Mouse (Mus musculus): ENCODE data around the gene Rab8b. TPM values are rescaled to one million over a fixed set of nuclear protein-coding genes. Genes with fewer than 3 reads are reported as not detected.

The Rab8b gene
- polyA plus RNA-seq (2015; fragmentation: Nextera tagmentation; extraction: Ambion mirVana), result 9.1 and 10.7 TPM in 2 replicates

DNA sequence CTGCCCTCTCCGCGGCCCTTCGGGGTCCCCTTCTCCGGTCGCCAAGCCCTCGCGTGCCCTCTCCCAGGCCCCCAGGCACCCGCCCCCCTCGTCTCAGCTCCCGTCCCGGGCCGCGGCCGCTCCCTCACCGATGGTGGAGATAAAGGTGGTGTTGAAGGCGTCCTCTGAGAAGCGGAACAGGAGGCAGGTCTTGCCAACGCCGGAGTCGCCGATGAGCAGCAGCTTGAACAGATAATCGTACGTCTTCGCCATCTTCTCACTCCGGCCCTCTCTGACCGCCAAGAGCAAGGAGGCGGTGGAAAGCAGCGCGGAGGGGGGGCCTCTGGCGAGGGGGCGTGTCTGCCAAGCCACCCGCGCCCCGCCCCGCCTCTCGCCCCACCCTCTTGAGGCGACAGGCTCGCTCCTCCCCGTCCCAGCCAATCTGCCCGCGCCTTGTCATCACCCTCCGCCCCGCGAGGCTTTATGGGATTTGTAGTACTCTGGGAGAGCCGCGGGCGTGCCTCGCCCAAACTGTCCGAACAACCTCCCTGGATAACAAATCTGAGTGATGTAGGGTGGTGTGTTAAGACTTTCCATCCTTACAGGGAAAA lies at the start of gene Rab8b:
Rab8b (minus strand) TSS at position 306 of the 590 bp plus-strand sequence.
- no peaks in the 10 kb centered on the region for H3K9me3 ChIP-seq (ENCODE audit: low read length)
- no peaks in the 10 kb centered on the region for H3K36me3 ChIP-seq (replicated peaks; ENCODE audit: insufficient read depth, low read length)
- no peaks in the 10 kb centered on the region for H3K27me3 ChIP-seq (ENCODE audit: insufficient read depth, low read length)
- H3K9ac ChIP-seq (replicated peaks), result peak within 1 kb of the TSS; percentile 96
- peak within 1 kb of the TSS; percentile 97 for H3K4me3 ChIP-seq (ENCODE audit: low read depth, low read length)
- peak within 1 kb of the TSS; percentile 97 for H3K4me2 ChIP-seq (ENCODE audit: low read depth, low read length)
- peaks cover 35% of the 10 kb centered on the region for H3K4me1 ChIP-seq (ENCODE audit: insufficient read depth)
- peak within 1 kb of the TSS; percentile 96 for H3K27ac ChIP-seq (ENCODE audit: low read depth)
- 0% methylated on average over 46 of the region's 49 CpGs for WGBS (ENCODE audit: insufficient replicate concordance)
- ATAC-seq (peak; percentile 95), DNase-seq (peak; percentile 100)
- no peak for TF ChIP-seq EP300 (IDR thresholded peaks at IDR 0.05; ENCODE audit: low read depth)
- TF ChIP-seq CTCF (IDR thresholded peaks at IDR 0.05; ENCODE audit: low read depth), result no peak

DNA sequence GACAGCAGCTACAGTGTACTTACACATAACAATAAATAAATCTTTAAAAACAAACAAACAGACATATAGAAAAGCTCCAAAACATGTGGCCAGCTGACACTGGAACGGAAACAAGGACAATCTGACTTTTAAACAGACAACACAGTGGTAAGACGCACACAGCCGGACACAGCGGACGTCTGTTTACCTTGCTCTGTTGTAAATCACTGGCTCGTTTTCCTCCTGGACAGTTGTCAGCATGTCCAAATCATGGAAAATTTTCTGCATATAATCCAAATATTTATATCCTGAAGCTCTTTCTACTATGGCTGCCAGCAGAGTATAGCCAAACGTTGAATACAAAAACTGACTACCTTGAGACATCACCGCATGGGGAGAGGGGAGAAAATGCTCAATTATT lies 48.0 kb upstream of the Rab8b start:
- H3K9me3 ChIP-seq (ENCODE audit: low read length), result no peaks in the 10 kb centered on the region
- H3K4me2 ChIP-seq (ENCODE audit: low read depth, low read length), result no peak overlapping the region
- no peak overlapping the region for H3K9ac ChIP-seq (replicated peaks)
- WGBS (ENCODE audit: insufficient replicate concordance), result 87% methylated on average over 8 of the region's 8 CpGs
- no peak for ATAC-seq
- H3K36me3 ChIP-seq (replicated peaks; ENCODE audit: insufficient read depth, low read length), result peaks cover 15% of the 10 kb centered on the region
- H3K27ac ChIP-seq (ENCODE audit: low read depth), result no peak overlapping the region
- H3K27me3 ChIP-seq (ENCODE audit: insufficient read depth, low read length), result no peaks in the 10 kb centered on the region
- H3K4me1 ChIP-seq (ENCODE audit: insufficient read depth), result no peaks in the 10 kb centered on the region
- DNase-seq, result peak; percentile 1
- no peak overlapping the region for H3K4me3 ChIP-seq (ENCODE audit: low read depth, low read length)
- TF ChIP-seq EP300 (IDR thresholded peaks at IDR 0.05; ENCODE audit: low read depth) (no peak), CTCF (IDR thresholded peaks at IDR 0.05; ENCODE audit: low read depth) (no peak)

DNA sequence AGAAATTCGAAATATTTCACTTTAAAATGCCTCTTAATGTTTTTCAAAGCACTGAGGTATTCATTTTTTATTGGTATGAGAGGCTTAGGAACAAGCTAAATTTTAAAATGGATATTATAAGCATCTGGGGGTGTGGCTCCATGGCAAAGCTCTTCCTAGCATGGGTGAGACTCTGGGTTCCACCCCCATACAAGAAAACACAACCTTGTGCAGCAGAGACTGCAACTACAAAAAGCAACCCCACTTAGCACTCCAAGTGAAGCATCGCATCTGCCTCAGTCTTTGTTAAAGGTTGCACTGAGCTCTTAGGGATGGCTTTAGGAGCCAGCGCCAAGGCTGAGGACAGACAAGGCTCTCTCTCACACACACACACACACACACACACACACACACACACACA lies 42.0 kb upstream of the Rab8b start:
- no peak overlapping the region for H3K9ac ChIP-seq (replicated peaks)
- DNase-seq, result no peak
- H3K27me3 ChIP-seq (ENCODE audit: insufficient read depth, low read length), result no peaks in the 10 kb centered on the region
- no peak overlapping the region for H3K4me3 ChIP-seq (ENCODE audit: low read depth, low read length)
- H3K36me3 ChIP-seq (replicated peaks; ENCODE audit: insufficient read depth, low read length), result no peaks in the 10 kb centered on the region
- no peak overlapping the region for H3K27ac ChIP-seq (ENCODE audit: low read depth)
- no peaks in the 10 kb centered on the region for H3K4me1 ChIP-seq (ENCODE audit: insufficient read depth)
- no peak for ATAC-seq
- no peak for TF ChIP-seq CTCF (IDR thresholded peaks at IDR 0.05; ENCODE audit: low read depth)
- no peak for TF ChIP-seq EP300 (IDR thresholded peaks at IDR 0.05; ENCODE audit: low read depth)
- no peak overlapping the region for H3K4me2 ChIP-seq (ENCODE audit: low read depth, low read length)
- WGBS (ENCODE audit: insufficient replicate concordance), result 66% methylated on average over 3 of the region's 3 CpGs
- no peaks in the 10 kb centered on the region for H3K9me3 ChIP-seq (ENCODE audit: low read length)

DNA sequence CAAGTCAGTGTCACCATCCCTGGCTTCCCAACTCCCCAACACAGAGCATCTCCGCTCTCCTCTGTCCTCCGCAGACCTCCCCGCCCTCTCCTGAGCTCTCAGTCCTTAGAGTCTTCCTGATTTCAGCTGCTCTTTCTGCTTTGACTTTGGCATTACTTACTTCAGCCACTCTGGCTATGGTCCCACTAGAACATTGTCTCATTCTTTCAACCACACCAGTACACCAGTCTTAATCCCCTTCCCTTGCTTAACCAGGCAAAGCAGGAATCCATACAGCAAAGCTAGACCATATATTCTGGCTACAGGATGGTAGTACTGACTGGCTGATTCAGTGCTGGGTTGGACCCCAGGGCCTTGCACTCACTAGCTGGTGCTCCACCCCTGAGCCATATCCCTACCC lies 38.0 kb upstream of the Rab8b start:
- H3K4me2 ChIP-seq (ENCODE audit: low read depth, low read length), result no peak overlapping the region
- 91% methylated on average over 3 of the region's 3 CpGs for WGBS (ENCODE audit: insufficient replicate concordance)
- no peaks in the 10 kb centered on the region for H3K27me3 ChIP-seq (ENCODE audit: insufficient read depth, low read length)
- DNase-seq (peak; percentile 5), ATAC-seq (no peak)
- no peak overlapping the region for H3K4me3 ChIP-seq (ENCODE audit: low read depth, low read length)
- no peaks in the 10 kb centered on the region for H3K4me1 ChIP-seq (ENCODE audit: insufficient read depth)
- no peak overlapping the region for H3K27ac ChIP-seq (ENCODE audit: low read depth)
- H3K9ac ChIP-seq (replicated peaks), result no peak overlapping the region
- no peaks in the 10 kb centered on the region; the same call in 1 of the 2 replicates for H3K36me3 ChIP-seq (replicated peaks; ENCODE audit: insufficient read depth, low read length)
- no peaks in the 10 kb centered on the region for H3K9me3 ChIP-seq (ENCODE audit: low read length)
- TF ChIP-seq CTCF (IDR thresholded peaks at IDR 0.05; ENCODE audit: low read depth), result no peak
- no peak for TF ChIP-seq EP300 (IDR thresholded peaks at IDR 0.05; ENCODE audit: low read depth)

DNA sequence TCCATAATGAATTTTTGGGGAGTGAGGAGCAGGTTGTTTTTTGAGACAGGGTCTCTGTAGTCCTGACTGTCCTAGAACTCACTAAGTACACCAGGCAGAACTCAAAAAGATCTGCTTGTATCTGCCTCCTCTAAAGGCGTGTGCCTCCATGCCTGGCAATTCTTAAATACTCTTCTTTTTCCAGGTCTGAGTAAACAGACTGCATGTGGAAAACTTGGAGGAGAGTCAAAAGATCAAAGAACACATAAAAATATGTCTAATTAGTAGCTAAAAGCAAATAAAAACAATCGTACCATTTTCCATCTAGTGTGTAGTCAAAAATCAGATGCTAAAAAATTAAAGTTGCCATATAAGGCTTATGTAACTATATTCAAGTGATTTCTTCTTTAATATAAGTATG lies 33.4 kb upstream of the Rab8b start:
- DNase-seq, result peak; percentile 3
- no peak for ATAC-seq
- 60% methylated on average over 2 of the region's 2 CpGs for WGBS (ENCODE audit: insufficient replicate concordance)

DNA sequence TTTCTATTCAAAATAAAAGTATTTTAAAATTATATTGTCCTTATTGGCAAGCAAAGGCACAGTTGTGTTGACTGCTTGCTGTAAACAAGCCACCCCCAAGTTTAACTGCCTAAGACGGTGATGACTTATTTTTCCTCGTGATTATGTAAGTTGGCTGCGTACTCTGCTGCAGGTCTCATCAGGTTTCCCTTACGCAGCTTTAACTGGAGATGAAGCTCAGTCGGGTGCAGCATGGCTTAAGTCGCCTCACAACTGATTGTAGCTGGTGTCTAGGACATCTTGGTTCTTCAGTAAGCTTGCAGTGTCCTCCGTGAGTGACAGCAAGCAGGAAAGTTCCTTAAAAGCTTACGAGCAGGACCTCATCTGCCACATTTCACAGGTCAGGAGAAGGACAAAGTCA lies 32.8 kb upstream of the Rab8b start:
- Histone ChIP-seq H3K27ac (ENCODE audit: low read depth) (no peak overlapping the region), H3K4me2 (ENCODE audit: low read depth, low read length) (no peak overlapping the region), H3K4me3 (ENCODE audit: low read depth, low read length) (no peak overlapping the region), H3K4me1 (ENCODE audit: insufficient read depth) (no peaks in the 10 kb centered on the region), H3K27me3 (ENCODE audit: insufficient read depth, low read length) (no peaks in the 10 kb centered on the region), H3K36me3 (replicated peaks; ENCODE audit: insufficient read depth, low read length) (peaks cover 9% of the 10 kb centered on the region), H3K9ac (replicated peaks) (no peak overlapping the region), H3K9me3 (ENCODE audit: low read length) (no peaks in the 10 kb centered on the region)
- ATAC-seq, result no peak
- DNase-seq, result peak; percentile 5
- no peak for TF ChIP-seq EP300 (IDR thresholded peaks at IDR 0.05; ENCODE audit: low read depth)
- WGBS (ENCODE audit: insufficient replicate concordance), result 68% methylated on average over 8 of the region's 8 CpGs

More for the DNA sequence above, 33.4 kb upstream of the Rab8b start:
- Histone ChIP-seq H3K27ac (ENCODE audit: low read depth) (no peak overlapping the region), H3K9ac (replicated peaks) (no peak overlapping the region), H3K27me3 (ENCODE audit: insufficient read depth, low read length) (no peaks in the 10 kb centered on the region), H3K36me3 (replicated peaks; ENCODE audit: insufficient read depth, low read length) (peaks cover 9% of the 10 kb centered on the region), H3K4me2 (ENCODE audit: low read depth, low read length) (no peak overlapping the region), H3K9me3 (ENCODE audit: low read length) (no peaks in the 10 kb centered on the region), H3K4me1 (ENCODE audit: insufficient read depth) (no peaks in the 10 kb centered on the region), H3K4me3 (ENCODE audit: low read depth, low read length) (no peak overlapping the region)
- TF ChIP-seq CTCF (IDR thresholded peaks at IDR 0.05; ENCODE audit: low read depth) (no peak), EP300 (IDR thresholded peaks at IDR 0.05; ENCODE audit: low read depth) (no peak)
